Mouse (Mus musculus) MEL (cell line): ENCODE data around the gene Rgcc. TPM values are rescaled to one million over a fixed set of nuclear protein-coding genes. Genes with fewer than 3 reads are reported as not detected.

Source experiments
- DNase-seq: peaks from one replicate; pipeline ENCODE4 v3.0.0; 2011; ENCODE audit warnings: low read depth, low spot score
- H3K27ac ChIP-seq: 2 replicates; pipeline ENCODE4 v1.5.1; 2012; ENCODE audit warnings: low read depth, mild to moderate bottlenecking, control low read depth, low read length, moderate library complexity; ENCODE audit not compliant: control insufficient read depth
- H3K27me3 ChIP-seq, 2 experiments: fragments of 150-350 bp in 1 of 2; sonication (generic) in 1 of 2; 2 replicates each; pipeline ENCODE4 v1.6.1; 2012; ENCODE audit warnings: low read length in 2 of 2, mild to moderate bottlenecking in 2 of 2, improper control_type of control experiment in 1 of 2, moderate library complexity in 1 of 2; ENCODE audit not compliant: insufficient read depth in 2 of 2, control insufficient read depth in 1 of 2
- H3K36me3 ChIP-seq, 2 experiments: 2 replicates each; pipeline ENCODE4 v1.6.1; 2012 to 2014; ENCODE audit warnings: low read length in 2 of 2, improper control_type of control experiment in 1 of 2, inconsistent platforms in 1 of 2, mild to moderate bottlenecking in 1 of 2; ENCODE audit not compliant: insufficient read depth in 2 of 2, control insufficient read depth in 1 of 2
- H3K4me1 ChIP-seq, 2 experiments: fragments of 150-350 bp in 1 of 2; sonication (generic) in 1 of 2; 2 replicates each; pipeline ENCODE4 v1.6.1; 2012; ENCODE audit warnings: low read length in 2 of 2, improper control_type of control experiment in 1 of 2, mild to moderate bottlenecking in 1 of 2; ENCODE audit not compliant: insufficient read depth in 2 of 2, control insufficient read depth in 1 of 2
- H3K4me3 ChIP-seq, 2 experiments: fragments of 150-350 bp in 1 of 2; sonication (generic) in 1 of 2; 2 replicates each; pipeline ENCODE4 v1.5.1; 2012; ENCODE audit warnings: low read depth in 2 of 2, low read length in 2 of 2, mild to moderate bottlenecking in 2 of 2, moderate library complexity in 2 of 2, control low read depth in 1 of 2, improper control_type of control experiment in 1 of 2; ENCODE audit not compliant: control insufficient read depth in 1 of 2, insufficient read depth in 1 of 2
- H3K79me2 ChIP-seq: 2 replicates; pipeline ENCODE4 v1.6.1; 2012; ENCODE audit warnings: mild to moderate bottlenecking, low read length, moderate library complexity; ENCODE audit not compliant: control insufficient read depth, poor library complexity, insufficient read depth
- H3K9ac ChIP-seq: 2 replicates; pipeline ENCODE4 v1.6.1; 2012; ENCODE audit warnings: low read depth, mild to moderate bottlenecking, control low read depth, low read length, moderate library complexity; ENCODE audit not compliant: control insufficient read depth, poor library complexity, severe bottlenecking
- H3K9me3 ChIP-seq: fragments of 150-350 bp; sonication (generic); replicated peaks from 2 replicates; pipeline ENCODE4 v1.6.1; 2012; ENCODE audit warnings: mild to moderate bottlenecking, low read length, improper control_type of control experiment, moderate library complexity; ENCODE audit not compliant: insufficient read depth
- CHD2 ChIP-seq: IDR thresholded peaks from 2 replicates; pipeline ENCODE4 v1.6.1; 2011; ENCODE audit warnings: low read length, improper control_type of control experiment
- ELF1 ChIP-seq: IDR thresholded peaks from 2 replicates; pipeline ENCODE4 v1.6.1; 2014; ENCODE audit warnings: low read depth, mild to moderate bottlenecking, inconsistent platforms, low read length, improper control_type of control experiment, moderate library complexity
- GATA1 ChIP-seq: IDR thresholded peaks from 2 replicates; pipeline ENCODE4 v1.6.1; 2011; ENCODE audit warnings: low read depth, low read length, improper control_type of control experiment
- KAT2A ChIP-seq: conservative IDR thresholded peaks from 2 replicates; pipeline ENCODE4 v1.6.1; 2012; ENCODE audit warnings: low read depth, low read length, improper control_type of control experiment, inconsistent platforms
- MAX ChIP-seq: IDR thresholded peaks from 2 replicates; pipeline ENCODE4 v1.6.1; 2011; ENCODE audit warnings: low read length, improper control_type of control experiment
- MEF2A ChIP-seq: IDR thresholded peaks from 2 replicates; pipeline ENCODE4 v1.6.1; 2014; ENCODE audit warnings: low read depth, mild to moderate bottlenecking, inconsistent platforms, low read length, improper control_type of control experiment; ENCODE audit not compliant: poor library complexity, insufficient replicate concordance, severe bottlenecking; ENCODE audit errors: extremely low read depth
- MXI1 ChIP-seq: IDR thresholded peaks from 2 replicates; pipeline ENCODE4 v1.6.1; 2011; ENCODE audit warnings: mild to moderate bottlenecking, low read depth, low read length, improper control_type of control experiment
- MYC ChIP-seq: IDR thresholded peaks from 2 replicates; pipeline ENCODE4 v1.6.1; 2011; ENCODE audit warnings: low read depth, mild to moderate bottlenecking, low read length, improper control_type of control experiment, moderate library complexity
- NRF1 ChIP-seq: IDR thresholded peaks from 2 replicates; pipeline ENCODE4 v1.6.1; 2014; ENCODE audit warnings: low read depth, mild to moderate bottlenecking, inconsistent platforms, low read length, improper control_type of control experiment, moderate library complexity; ENCODE audit not compliant: poor library complexity, insufficient read depth, severe bottlenecking
- RAD21 ChIP-seq: IDR thresholded peaks from 2 replicates; pipeline ENCODE4 v1.6.1; 2011; ENCODE audit warnings: mild to moderate bottlenecking, low read depth, low read length, improper control_type of control experiment
- TCF12 ChIP-seq: IDR thresholded peaks from 2 replicates; pipeline ENCODE4 v1.6.1; 2014; ENCODE audit warnings: low read depth, mild to moderate bottlenecking, inconsistent platforms, low read length, improper control_type of control experiment, moderate library complexity
- USF1 ChIP-seq: IDR thresholded peaks from 2 replicates; pipeline ENCODE4 v1.6.1; 2014; ENCODE audit warnings: low read depth, mild to moderate bottlenecking, inconsistent platforms, low read length, improper control_type of control experiment, moderate library complexity
- USF2 ChIP-seq, 2 experiments: IDR thresholded peaks; 2 replicates each; pipeline ENCODE4 v1.6.1; 2011 to 2012; ENCODE audit warnings: improper control_type of control experiment in 2 of 2, low read length in 2 of 2, borderline replicate concordance in 1 of 2, inconsistent platforms in 1 of 2, low read depth in 1 of 2, mild to moderate bottlenecking in 1 of 2; ENCODE audit not compliant: insufficient read depth in 1 of 2
- ZKSCAN1 ChIP-seq: IDR thresholded peaks from 2 replicates; pipeline ENCODE4 v1.6.1; 2012; ENCODE audit warnings: low read depth, mild to moderate bottlenecking, inconsistent platforms, low read length, improper control_type of control experiment, moderate library complexity
- polyA plus RNA-seq, 2 experiments: library from polyadenylated mRNA; stranded (reverse) in 1 of 2; unstranded in 1 of 2; fragments of >175 nt in 1 of 2; fragments of >200 nt in 1 of 2; gene quantifications; 2 replicates each; pipeline versions ENCODE4 v1.2.1 to v1.2.4; 2012; ENCODE audit warnings: low replicate concordance in 2 of 2, low read depth in 1 of 2; ENCODE audit not compliant: insufficient read length in 2 of 2, insufficient read depth in 1 of 2, missing spikeins in 1 of 2
- total RNA-seq: library from RNA; depleted of rRNA; stranded (reverse); fragments of 300-350 nt; gene quantifications from 2 replicates; pipeline ENCODE4 v1.2.3, GENCODE M21; 2012

Gene Rgcc
- total and polyA plus RNA-seq, 3 experiments, result 1.2 to 1.8 TPM; not detected in 1

GRCm38 (mm10) chr14:79259062-79259779 lies 42.2 kb downstream of the Rgcc start:
- no peaks in the 10 kb centered on the region for H3K4me1 ChIP-seq
- H3K36me3 ChIP-seq, result no peaks in the 10 kb centered on the region
- TF ChIP-seq USF2 (IDR thresholded peaks at IDR 0.05; ENCODE audit: borderline replicate concordance in 1 of 2, insufficient read depth in 1 of 2, low read depth in 1 of 2, low read length in 2 of 2) (no peak), CHD2 (no peak), NRF1 (no peak), ZKSCAN1 (no peak), GATA1 (no peak), MAX (no peak), MYC (no peak), USF1 (no peak), ELF1 (no peak), MXI1 (no peak), RAD21 (no peak), MEF2A (no peak), KAT2A (no peak)
- H3K9me3 ChIP-seq, result no peaks in the 10 kb centered on the region
- H3K27ac ChIP-seq, result no peak overlapping the region
- no peak for DNase-seq
- H3K79me2 ChIP-seq, result no peaks in the 10 kb centered on the region
- peaks cover 2% of the 10 kb centered on the region in 2 experiments; a peak in 3 of 4 replicates for H3K27me3 ChIP-seq
- no peak overlapping the region for H3K9ac ChIP-seq
- H3K4me3 ChIP-seq, result no peak overlapping the region

- no peak overlapping the region for H3K4me3 ChIP-seq
- no peak for TF ChIP-seq MYC
- TF ChIP-seq TCF12, result no peak
- no peaks in the 10 kb centered on the region for H3K9me3 ChIP-seq
- H3K27ac ChIP-seq, result no peak overlapping the region
- DNase-seq, result no peak
- H3K79me2 ChIP-seq, result no peaks in the 10 kb centered on the region
- no peaks in the 10 kb centered on the region for H3K4me1 ChIP-seq
- no peaks in the 10 kb centered on the region for H3K36me3 ChIP-seq
- no peak overlapping the region for H3K9ac ChIP-seq
- peaks cover 2% of the 10 kb centered on the region in 2 experiments; a peak in 3 of 4 replicates for H3K27me3 ChIP-seq
Observed at GRCm38 (mm10) chr14:79256656-79257055, 44.8 kb downstream of the Rgcc start.
